Mouse (Mus musculus): ENCODE results near the gene Fgfr2. TPM values are rescaled to one million over a fixed set of nuclear protein-coding genes. Genes with fewer than 3 reads are reported as not detected.

Fgfr2 gene
- total RNA-seq, 2 experiments from 2014 or later: 0.26 to 0.51 TPM

GRCm38 (mm10) chr7:131556541-131557271 is 1566.4 kb downstream of the Fgfr2 start:
- no peak for ATAC-seq (ENCODE audit: poor library complexity, severe bottlenecking)

- no peak for ATAC-seq (ENCODE audit: poor library complexity, severe bottlenecking)
These were observed 1567.0 kb downstream of the Fgfr2 start for GRCm38 (mm10) chr7:131556116-131556515.

- ATAC-seq (ENCODE audit: poor library complexity, severe bottlenecking): no peak
These were observed 1567.7 kb downstream of the Fgfr2 start for GRCm38 (mm10) chr7:131555301-131556081.

GRCm38 (mm10) chr7:131554341-131555180 is 1568.6 kb downstream of the Fgfr2 start:
- peak; percentile 31 for ATAC-seq (ENCODE audit: poor library complexity, severe bottlenecking)

GRCm38 (mm10) chr7:131553771-131554175 is 1569.4 kb downstream of the Fgfr2 start:
- ATAC-seq (ENCODE audit: poor library complexity, severe bottlenecking): peak; percentile 70

GRCm38 (mm10) chr7:131552781-131553180 is 1570.4 kb downstream of the Fgfr2 start:
- no peak for ATAC-seq (ENCODE audit: poor library complexity, severe bottlenecking)

GRCm38 (mm10) chr7:131551931-131552741 is 1571.0 kb downstream of the Fgfr2 start:
- ATAC-seq (ENCODE audit: poor library complexity, severe bottlenecking): no peak

GRCm38 (mm10) chr7:131551471-131551870 is 1571.7 kb downstream of the Fgfr2 start:
- ATAC-seq (ENCODE audit: poor library complexity, severe bottlenecking): no peak

GRCm38 (mm10) chr7:131548473-131548872 is 1574.7 kb downstream of the Fgfr2 start, which contains the start of gene Hmx2:
TSS of gene Hmx2 (plus strand) at chr7:131548773.
- ATAC-seq (ENCODE audit: poor library complexity, severe bottlenecking): no peak

- ATAC-seq (ENCODE audit: poor library complexity, severe bottlenecking): no peak
These were observed 1575.7 kb downstream of the Fgfr2 start for GRCm38 (mm10) chr7:131547481-131547880.

GRCm38 (mm10) chr7:131546423-131546822 is 1576.7 kb downstream of the Fgfr2 start:
- no peak for ATAC-seq (ENCODE audit: poor library complexity, severe bottlenecking)

- ATAC-seq (ENCODE audit: poor library complexity, severe bottlenecking): no peak
These were observed 1577.3 kb downstream of the Fgfr2 start for GRCm38 (mm10) chr7:131545701-131546385.

GRCm38 (mm10) chr7:131544871-131545270 is 1578.3 kb downstream of the Fgfr2 start:
- ATAC-seq (ENCODE audit: poor library complexity, severe bottlenecking): no peak

- no peak for ATAC-seq (ENCODE audit: poor library complexity, severe bottlenecking)
These were observed 1579.3 kb downstream of the Fgfr2 start for GRCm38 (mm10) chr7:131543623-131544481.

GRCm38 (mm10) chr7:131542872-131543622 is 1580.1 kb downstream of the Fgfr2 start:
- no peak for ATAC-seq (ENCODE audit: poor library complexity, severe bottlenecking)

- ATAC-seq (ENCODE audit: poor library complexity, severe bottlenecking): no peak
These were observed 1580.9 kb downstream of the Fgfr2 start, which contains the start of gene Hmx3 for GRCm38 (mm10) chr7:131542115-131542871. TSS of gene Hmx3 (plus strand) at chr7:131542867.
